8 mouse cellular contexts compared by ENCODE assay signal in genomic region chrX:72918682-72919059, GRCm38 (mm10). TPM values are rescaled to one million over a fixed set of nuclear protein-coding genes. Genes with fewer than 3 reads are reported as not detected.
DNase-seq lines count a peak whose midpoint lies in the region; ATAC-seq and TF ChIP-seq lines count a peak whose summit lies in the region.

No protein-coding gene starts in this region.

- H3K4me2 ChIP-seq in kidney, postnatal 0 days (ENCODE audit: low read length), result peak overlapping the region; percentile 63
- H3K4me2 ChIP-seq in hindbrain, embryonic 15.5 days, result peak overlapping the region; percentile 62
- peak overlapping the region; percentile 70 for H3K4me2 ChIP-seq in midbrain, embryonic 16.5 days (ENCODE audit: low read length)

- no peaks in the 10 kb centered on the region for H3K36me3 ChIP-seq in kidney, postnatal 0 days (ENCODE audit: insufficient read depth, low read length)
- H3K36me3 ChIP-seq in embryonic facial prominence, embryonic 10.5 days (replicated peaks), result peaks cover 1% of the 10 kb centered on the region; the same call in 1 of the 2 replicates
- no peaks in the 10 kb centered on the region for H3K36me3 ChIP-seq in hindbrain, embryonic 15.5 days
- no peaks in the 10 kb centered on the region for H3K36me3 ChIP-seq in midbrain, embryonic 16.5 days (ENCODE audit: control insufficient read depth, insufficient read depth, low read length)

- no peak overlapping the region for H3K27ac ChIP-seq in kidney, postnatal 0 days
- H3K27ac ChIP-seq in embryonic facial prominence, embryonic 10.5 days (replicated peaks), result peak overlapping the region; percentile 80
- peak overlapping the region; percentile 81 for H3K27ac ChIP-seq in hindbrain, embryonic 15.5 days (replicated peaks)
- peak overlapping the region; percentile 80 for H3K27ac ChIP-seq in midbrain, embryonic 16.5 days (ENCODE audit: low read length)

- no peaks in the 10 kb centered on the region for H3K4me1 ChIP-seq in kidney, postnatal 0 days (replicated peaks; ENCODE audit: insufficient read depth, low read length)
- peaks cover 12% of the 10 kb centered on the region; the same call in 1 of the 2 replicates for H3K4me1 ChIP-seq in embryonic facial prominence, embryonic 10.5 days
- H3K4me1 ChIP-seq in hindbrain, embryonic 15.5 days (replicated peaks), result peaks cover 27% of the 10 kb centered on the region; the same call in 1 of the 2 replicates
- peaks cover 19% of the 10 kb centered on the region for H3K4me1 ChIP-seq in midbrain, embryonic 16.5 days (ENCODE audit: control insufficient read depth, insufficient read depth, low read length)

- no peak for ATAC-seq in kidney, postnatal 0 days (replicated peaks; ENCODE audit: low FRiP score, low read depth)
- ATAC-seq in hindbrain, embryonic 15.5 days (ENCODE audit: low FRiP score, low read depth), result no peak
- ATAC-seq in midbrain, embryonic 16.5 days, result no peak

- DNase-seq in kidney, postnatal 0 days (ENCODE audit: low spot score), result no peak
- DNase-seq in kidney, postnatal 36 days, result no peak
- DNase-seq in embryonic facial prominence, embryonic 10.5 days (ENCODE audit: low spot score), result no peak
- DNase-seq in left cerebral cortex, adult 11 months (ENCODE audit: low spot score), result no peak
- DNase-seq in T-cell, adult 2 months (ENCODE audit: low spot score), result no peak
- DNase-seq in testis, postnatal 10 days (ENCODE audit: low spot score), result no peak

- TF ChIP-seq CTCF in kidney, postnatal 0 days (IDR thresholded peaks at IDR 0.05; ENCODE audit: low read depth), result no peak

- 22% methylated on average over 6 of the region's 6 CpGs for WGBS in kidney, postnatal 0 days
- WGBS in embryonic facial prominence, embryonic 10.5 days, result 18% methylated on average over 6 of the region's 6 CpGs
- 12% methylated on average over 6 of the region's 6 CpGs for WGBS in hindbrain, embryonic 15.5 days
- WGBS in midbrain, embryonic 16.5 days, result 18% methylated on average over 6 of the region's 6 CpGs

- no peaks in the 10 kb centered on the region for H3K9me3 ChIP-seq in kidney, postnatal 0 days (replicated peaks; ENCODE audit: low read length)
- H3K9me3 ChIP-seq in embryonic facial prominence, embryonic 10.5 days, result no peaks in the 10 kb centered on the region
- no peaks in the 10 kb centered on the region for H3K9me3 ChIP-seq in hindbrain, embryonic 15.5 days
- no peaks in the 10 kb centered on the region for H3K9me3 ChIP-seq in midbrain, embryonic 16.5 days (replicated peaks; ENCODE audit: control insufficient read depth, low read length, poor library complexity, severe bottlenecking)

- peak overlapping the region; percentile 38; the same call in 1 of the 2 replicates for H3K9ac ChIP-seq in kidney, postnatal 0 days (ENCODE audit: low read depth, low read length)
- peak overlapping the region; percentile 45 for H3K9ac ChIP-seq in hindbrain, embryonic 15.5 days
- H3K9ac ChIP-seq in midbrain, embryonic 16.5 days (ENCODE audit: low read depth, low read length), result peak overlapping the region; percentile 69

- peak overlapping the region; percentile 44 for H3K4me3 ChIP-seq in kidney, postnatal 0 days (replicated peaks; ENCODE audit: low read depth, low read length)
- peak overlapping the region; percentile 68 for H3K4me3 ChIP-seq in embryonic facial prominence, embryonic 10.5 days
- peak overlapping the region; percentile 56 for H3K4me3 ChIP-seq in hindbrain, embryonic 15.5 days
- H3K4me3 ChIP-seq in midbrain, embryonic 16.5 days (ENCODE audit: low read depth, low read length), result peak overlapping the region; percentile 55

- no peaks in the 10 kb centered on the region for H3K27me3 ChIP-seq in kidney, postnatal 0 days (ENCODE audit: insufficient read depth, low read length)
- peaks cover 8% of the 10 kb centered on the region; the same call in 1 of the 2 replicates for H3K27me3 ChIP-seq in embryonic facial prominence, embryonic 10.5 days (replicated peaks; ENCODE audit: low read depth, poor library complexity, severe bottlenecking)
- H3K27me3 ChIP-seq in hindbrain, embryonic 15.5 days, result no peaks in the 10 kb centered on the region
- no peaks in the 10 kb centered on the region for H3K27me3 ChIP-seq in midbrain, embryonic 16.5 days (ENCODE audit: control insufficient read depth, insufficient read depth, low read depth, low read length)

RNA-seq across cellular contexts. Expression of gene Nsdhl, which starts 0.3 kb away (rescaled TPM):
- 32.3 and 33.7 TPM in 2 replicates for polyA plus RNA-seq in kidney, postnatal 0 days (2015; fragmentation: Nextera tagmentation; extraction: Ambion mirVana)
- polyA plus RNA-seq in embryonic facial prominence, embryonic 10.5 days (2016; fragmentation: Nextera tagmentation; extraction: Ambion mirVana), result 34.0 and 36.4 TPM in 2 replicates
- polyA plus RNA-seq in hindbrain, embryonic 15.5 days (2015; fragmentation: Nextera tagmentation; extraction: Ambion mirVana), result 48.9 and 49.2 TPM in 2 replicates
- polyA plus RNA-seq in midbrain, embryonic 16.5 days (2015; fragmentation: Nextera tagmentation; extraction: Ambion mirVana), result 52.7 and 55.8 TPM in 2 replicates

RNA-seq across cellular contexts. Expression of gene Cetn2, which starts 0.5 kb away (rescaled TPM):
- polyA plus RNA-seq in kidney, postnatal 0 days (2015; fragmentation: Nextera tagmentation; extraction: Ambion mirVana), result 121 and 125 TPM in 2 replicates
- 91.1 and 94.6 TPM in 2 replicates for polyA plus RNA-seq in embryonic facial prominence, embryonic 10.5 days (2016; fragmentation: Nextera tagmentation; extraction: Ambion mirVana)
- polyA plus RNA-seq in hindbrain, embryonic 15.5 days (2015; fragmentation: Nextera tagmentation; extraction: Ambion mirVana), result 67.1 and 73.8 TPM in 2 replicates
- 73.4 and 79.3 TPM in 2 replicates for polyA plus RNA-seq in midbrain, embryonic 16.5 days (2015; fragmentation: Nextera tagmentation; extraction: Ambion mirVana)
